Mouse (Mus musculus): ENCODE measurements around the gene Gm29666.

The Gm29666 gene

DNA sequence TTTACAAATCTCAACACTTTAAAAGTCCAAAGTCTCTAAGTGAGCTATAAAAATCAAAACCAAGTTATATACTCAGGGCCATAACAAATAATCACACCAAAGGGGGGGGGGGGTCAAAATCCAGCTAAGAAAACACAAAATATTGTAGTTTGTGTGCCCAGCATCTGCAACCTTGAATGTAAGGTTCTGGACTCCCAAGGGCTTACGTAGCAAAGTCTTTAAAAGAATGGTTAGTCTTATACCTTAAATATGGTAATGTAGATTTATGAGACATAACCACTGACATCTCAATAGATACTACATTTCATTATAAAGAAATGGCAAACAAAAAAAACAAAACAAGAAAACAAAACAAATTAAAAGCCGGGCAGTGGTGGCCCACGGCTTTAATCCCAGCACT is at the start of gene Gm29666:
Gene Gm29666, minus strand, starts transcription at position 101 of the 400 bp plus-strand sequence.
- no peak for DNase-seq (ENCODE audit: low read depth, low spot score)
- Histone ChIP-seq H3K27me3 (ENCODE audit: control insufficient read depth, insufficient read depth, low read length, poor library complexity, severe bottlenecking) (no peaks in the 10 kb centered on the region), H3K36me3 (ENCODE audit: control insufficient read depth, insufficient read depth, low read length, poor library complexity, severe bottlenecking) (no peaks in the 10 kb centered on the region)

DNA sequence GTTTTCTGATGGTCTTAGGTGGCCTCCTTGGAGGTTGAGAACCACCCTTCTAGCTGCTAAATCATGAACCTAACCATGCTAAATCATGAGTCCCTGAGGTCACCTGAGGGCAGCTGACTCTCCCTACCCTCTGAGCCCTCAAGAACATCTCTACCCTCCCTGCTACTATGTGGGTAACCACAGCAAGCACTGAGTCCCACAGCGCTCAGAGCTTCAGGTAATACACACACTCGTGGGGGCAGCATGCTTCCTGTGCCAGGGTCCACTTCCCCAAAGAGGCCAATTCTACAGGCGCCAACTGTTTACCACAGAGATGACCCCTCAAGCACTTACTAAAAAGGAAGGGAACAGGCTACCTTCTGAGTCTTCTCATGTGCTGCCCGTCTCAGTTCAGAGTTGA is 48.7 kb upstream of the Gm29666 start:
- no peaks in the 10 kb centered on the region for H3K27me3 ChIP-seq (ENCODE audit: control insufficient read depth, insufficient read depth, low read length, poor library complexity, severe bottlenecking)
- DNase-seq (ENCODE audit: low read depth, low spot score) = peak; percentile 63
- H3K36me3 ChIP-seq (ENCODE audit: control insufficient read depth, insufficient read depth, low read length, poor library complexity, severe bottlenecking) = no peaks in the 10 kb centered on the region

DNA sequence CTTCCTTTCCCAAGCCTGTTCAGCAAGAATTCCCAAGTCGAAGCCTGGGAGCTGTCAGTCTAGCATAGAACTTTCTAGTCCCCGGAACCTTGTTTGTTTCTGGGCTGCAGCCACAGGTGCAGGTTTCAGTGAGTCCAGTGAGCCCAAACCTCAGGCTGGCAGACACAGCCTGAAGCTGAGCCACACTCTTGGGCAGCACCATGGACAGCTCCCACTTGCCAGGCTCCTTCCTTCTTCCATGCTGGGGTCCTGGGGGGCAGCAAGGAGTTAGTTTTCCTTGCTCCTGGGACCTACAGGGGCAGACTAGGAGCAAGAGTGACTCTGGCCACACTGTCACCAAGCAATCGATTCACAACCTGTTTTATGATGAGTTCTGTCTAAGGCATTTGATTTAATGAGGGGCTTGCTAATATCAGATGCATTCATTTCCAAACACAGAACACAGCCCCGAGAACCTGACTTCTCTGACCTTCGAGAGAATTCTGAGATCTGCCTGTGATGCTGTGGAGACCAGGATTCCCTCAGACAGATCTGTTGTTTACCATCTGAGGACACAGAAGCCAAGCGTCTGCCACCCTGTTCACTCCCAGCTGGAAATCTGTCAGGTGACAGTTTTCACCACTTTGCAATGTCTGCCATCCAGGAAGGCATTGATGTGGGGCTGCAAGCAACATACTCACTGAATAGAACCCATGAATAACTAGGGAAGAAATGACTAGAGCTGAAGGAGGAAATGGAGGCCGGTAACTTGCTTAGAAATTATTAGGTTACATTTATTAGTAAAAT is 45.9 kb upstream of the Gm29666 start:
- Histone ChIP-seq H3K36me3 (ENCODE audit: control insufficient read depth, insufficient read depth, low read length, poor library complexity, severe bottlenecking) (no peaks in the 10 kb centered on the region), H3K27me3 (ENCODE audit: control insufficient read depth, insufficient read depth, low read length, poor library complexity, severe bottlenecking) (no peaks in the 10 kb centered on the region)
- DNase-seq (ENCODE audit: low read depth, low spot score) = peak; percentile 74

DNA sequence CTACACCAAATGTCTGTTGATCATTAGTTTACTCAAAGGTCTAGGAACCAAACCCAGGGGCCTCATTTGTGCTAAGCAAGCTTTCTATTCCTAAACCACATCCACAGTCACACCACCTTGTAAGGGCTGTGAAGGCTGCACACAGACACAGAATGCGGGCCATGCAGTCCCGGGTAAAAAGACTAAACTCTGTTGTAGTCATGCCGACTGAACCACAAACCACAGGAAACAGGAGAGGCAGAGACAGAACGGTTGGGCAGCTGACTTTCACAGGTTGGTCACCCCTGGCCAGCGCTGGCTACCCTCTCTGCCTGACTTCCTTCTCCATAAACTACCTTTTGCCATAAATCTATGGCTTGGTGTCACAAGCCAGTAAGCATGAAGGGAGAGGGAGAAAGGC is 44.9 kb upstream of the Gm29666 start:
- H3K36me3 ChIP-seq (ENCODE audit: control insufficient read depth, insufficient read depth, low read length, poor library complexity, severe bottlenecking) = peaks cover 2% of the 10 kb centered on the region; the same call in 1 of the 2 replicates
- no peaks in the 10 kb centered on the region for H3K27me3 ChIP-seq (ENCODE audit: control insufficient read depth, insufficient read depth, low read length, poor library complexity, severe bottlenecking)
- DNase-seq (ENCODE audit: low read depth, low spot score) = peak; percentile 18

DNA sequence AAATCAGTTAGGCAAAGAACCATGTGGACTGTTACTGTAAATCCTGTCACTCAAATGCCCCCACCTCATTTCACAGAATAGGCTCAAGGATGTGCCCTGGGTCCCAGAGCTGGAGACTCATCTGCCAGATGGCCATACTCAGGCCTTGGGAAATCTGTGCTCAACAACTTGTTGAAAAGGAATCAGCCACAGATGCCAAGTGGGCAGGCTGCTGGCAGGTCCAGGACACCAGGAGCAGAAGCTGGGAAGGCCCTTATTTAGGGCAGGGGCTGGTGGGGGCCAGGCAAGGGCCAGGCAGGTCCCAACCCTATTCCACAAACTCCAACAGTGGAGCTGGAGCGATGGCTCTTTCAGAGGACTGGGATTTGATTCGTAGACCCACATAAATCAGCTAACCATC is 42.7 kb upstream of the Gm29666 start:
- Histone ChIP-seq H3K36me3 (ENCODE audit: control insufficient read depth, insufficient read depth, low read length, poor library complexity, severe bottlenecking) (peaks cover 5% of the 10 kb centered on the region; the same call in 1 of the 2 replicates), H3K27me3 (ENCODE audit: control insufficient read depth, insufficient read depth, low read length, poor library complexity, severe bottlenecking) (no peaks in the 10 kb centered on the region)
- DNase-seq (ENCODE audit: low read depth, low spot score) = no peak

DNA sequence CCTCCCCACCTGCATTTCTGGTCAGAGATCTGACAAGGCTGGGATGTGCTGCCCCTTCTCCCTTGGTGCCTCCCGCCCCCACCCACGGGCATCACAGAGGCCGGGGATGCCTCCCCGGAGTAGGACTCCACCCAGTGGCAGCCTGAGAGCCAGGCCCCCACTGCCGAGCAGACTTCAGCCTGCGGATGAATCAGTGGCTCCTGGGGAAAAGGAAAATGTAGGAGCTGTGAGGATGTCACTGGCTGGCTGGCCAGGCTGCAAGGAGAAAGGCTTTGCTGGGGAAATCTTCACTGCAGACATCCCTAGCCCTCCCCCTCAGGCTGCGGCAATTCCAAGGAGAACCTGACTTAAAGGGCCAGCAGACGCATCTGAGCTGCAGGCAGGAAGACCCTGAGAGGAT is 40.9 kb upstream of the Gm29666 start:
- Histone ChIP-seq H3K27me3 (ENCODE audit: control insufficient read depth, insufficient read depth, low read length, poor library complexity, severe bottlenecking) (no peaks in the 10 kb centered on the region), H3K36me3 (ENCODE audit: control insufficient read depth, insufficient read depth, low read length, poor library complexity, severe bottlenecking) (peaks cover 5% of the 10 kb centered on the region; the same call in 1 of the 2 replicates)
- no peak for DNase-seq (ENCODE audit: low read depth, low spot score)

DNA sequence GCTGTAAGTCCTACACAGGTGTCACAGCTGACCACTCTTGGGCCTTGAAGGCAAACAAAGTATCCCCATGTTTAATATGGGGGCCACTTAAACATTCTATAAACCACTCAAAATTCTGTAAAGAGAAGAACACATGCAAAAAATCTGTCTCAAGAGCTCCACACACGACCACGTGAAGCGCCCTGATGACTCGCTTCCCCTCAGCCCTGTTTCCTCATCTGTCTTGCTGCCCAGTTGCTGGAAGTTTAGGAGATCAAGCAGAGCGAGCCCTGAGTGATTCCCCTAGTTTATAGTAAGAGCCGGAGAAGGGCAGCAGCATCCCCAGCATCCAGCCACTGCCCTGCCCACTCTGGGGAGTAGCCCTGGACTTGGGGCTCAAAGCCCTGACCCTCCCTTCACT is 40.1 kb upstream of the Gm29666 start:
- Histone ChIP-seq H3K27me3 (ENCODE audit: control insufficient read depth, insufficient read depth, low read length, poor library complexity, severe bottlenecking) (no peaks in the 10 kb centered on the region), H3K36me3 (ENCODE audit: control insufficient read depth, insufficient read depth, low read length, poor library complexity, severe bottlenecking) (peaks cover 5% of the 10 kb centered on the region; the same call in 1 of the 2 replicates)
- DNase-seq (ENCODE audit: low read depth, low spot score) = no peak

DNA sequence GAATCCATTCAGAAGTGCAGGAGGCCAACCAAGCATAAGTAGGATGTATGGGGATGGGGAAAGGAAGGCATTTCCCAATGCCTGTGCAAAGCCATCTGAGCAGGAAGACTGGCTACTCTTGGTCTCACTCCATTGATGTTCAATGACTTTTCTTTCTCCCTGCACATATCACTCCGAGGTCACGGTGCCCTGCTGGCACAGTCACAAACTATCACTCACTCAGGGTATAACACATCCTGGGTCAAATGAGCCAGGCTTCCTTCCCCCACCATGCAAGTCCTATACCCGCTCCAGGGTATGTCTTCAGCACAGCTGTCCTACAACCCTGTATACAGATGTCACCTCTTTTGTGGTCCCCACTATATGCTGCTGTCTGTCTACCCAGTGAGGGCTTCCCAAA is 38.5 kb upstream of the Gm29666 start:
- no peaks in the 10 kb centered on the region for H3K27me3 ChIP-seq (ENCODE audit: control insufficient read depth, insufficient read depth, low read length, poor library complexity, severe bottlenecking)
- no peak for DNase-seq (ENCODE audit: low read depth, low spot score)

DNA sequence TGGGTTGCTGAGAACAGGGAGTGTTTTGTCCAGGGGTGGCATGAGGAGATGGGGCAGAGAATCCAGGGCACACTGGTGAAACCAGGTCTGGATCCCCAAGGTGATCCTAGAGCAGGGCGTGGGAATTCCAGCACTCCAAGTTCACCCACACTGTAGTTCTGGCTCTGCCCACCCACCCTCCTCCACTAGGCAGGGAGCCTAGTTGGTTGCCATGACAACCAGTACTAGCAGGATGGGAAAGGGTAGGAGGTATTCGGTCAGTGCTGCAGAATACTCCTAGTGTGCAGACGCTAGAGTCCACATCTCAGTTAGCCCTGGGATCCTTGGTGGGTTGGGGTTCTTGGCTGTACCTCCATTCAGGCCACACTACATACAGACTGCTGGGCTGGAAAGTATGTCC is 38.0 kb upstream of the Gm29666 start:
- H3K36me3 ChIP-seq (ENCODE audit: control insufficient read depth, insufficient read depth, low read length, poor library complexity, severe bottlenecking) = peaks cover 7% of the 10 kb centered on the region
- H3K27me3 ChIP-seq (ENCODE audit: control insufficient read depth, insufficient read depth, low read length, poor library complexity, severe bottlenecking) = no peaks in the 10 kb centered on the region
- DNase-seq (ENCODE audit: low read depth, low spot score) = no peak

More for the DNA sequence above, 38.5 kb upstream of the Gm29666 start:
- H3K36me3 ChIP-seq (ENCODE audit: control insufficient read depth, insufficient read depth, low read length, poor library complexity, severe bottlenecking) = peaks cover 7% of the 10 kb centered on the region

DNA sequence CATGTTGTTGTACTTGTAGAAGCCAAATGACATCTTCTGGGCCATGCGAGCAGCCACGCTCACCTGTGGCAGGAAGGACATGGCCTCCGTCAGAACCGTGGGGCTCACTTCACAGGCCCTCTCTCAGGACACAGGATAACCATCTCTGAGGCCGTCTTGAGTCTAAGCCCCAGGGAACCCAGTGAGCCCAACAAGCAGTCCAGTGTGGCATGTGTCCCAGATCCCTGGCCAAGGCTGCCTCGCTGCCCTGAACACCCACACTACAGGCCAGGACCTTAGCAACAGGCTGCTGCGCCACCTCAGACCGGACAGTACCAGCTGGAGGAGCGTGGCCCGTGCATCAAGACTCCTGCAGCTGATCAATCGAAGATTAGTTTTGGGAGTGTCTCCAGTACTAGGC is 33.4 kb upstream of the Gm29666 start:
- H3K27me3 ChIP-seq (ENCODE audit: control insufficient read depth, insufficient read depth, low read length, poor library complexity, severe bottlenecking) = no peaks in the 10 kb centered on the region
- DNase-seq (ENCODE audit: low read depth, low spot score) = no peak
- peaks cover 7% of the 10 kb centered on the region for H3K36me3 ChIP-seq (ENCODE audit: control insufficient read depth, insufficient read depth, low read length, poor library complexity, severe bottlenecking)

DNA sequence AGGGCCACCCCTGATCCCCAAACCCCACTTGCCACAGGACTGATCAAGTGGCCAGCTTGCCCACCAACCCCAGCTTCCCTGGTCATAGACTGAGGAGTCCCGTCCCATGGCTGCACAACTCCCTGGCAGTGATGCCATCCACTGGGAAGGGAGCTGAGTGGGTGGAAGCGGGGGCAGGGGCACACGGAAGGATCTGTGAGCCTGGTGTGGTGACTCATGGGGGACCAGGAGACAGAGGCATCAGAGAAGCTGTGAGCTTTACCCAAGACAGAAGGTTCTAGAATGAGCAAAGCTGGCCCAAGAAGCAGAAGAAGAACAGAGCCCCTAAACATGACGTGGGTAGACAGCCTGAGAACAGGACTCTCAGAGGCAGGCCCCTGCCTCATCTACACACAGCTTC is 30.2 kb upstream of the Gm29666 start:
- Histone ChIP-seq H3K36me3 (ENCODE audit: control insufficient read depth, insufficient read depth, low read length, poor library complexity, severe bottlenecking) (peaks cover 6% of the 10 kb centered on the region), H3K27me3 (ENCODE audit: control insufficient read depth, insufficient read depth, low read length, poor library complexity, severe bottlenecking) (no peaks in the 10 kb centered on the region)
- DNase-seq (ENCODE audit: low read depth, low spot score) = no peak

DNA sequence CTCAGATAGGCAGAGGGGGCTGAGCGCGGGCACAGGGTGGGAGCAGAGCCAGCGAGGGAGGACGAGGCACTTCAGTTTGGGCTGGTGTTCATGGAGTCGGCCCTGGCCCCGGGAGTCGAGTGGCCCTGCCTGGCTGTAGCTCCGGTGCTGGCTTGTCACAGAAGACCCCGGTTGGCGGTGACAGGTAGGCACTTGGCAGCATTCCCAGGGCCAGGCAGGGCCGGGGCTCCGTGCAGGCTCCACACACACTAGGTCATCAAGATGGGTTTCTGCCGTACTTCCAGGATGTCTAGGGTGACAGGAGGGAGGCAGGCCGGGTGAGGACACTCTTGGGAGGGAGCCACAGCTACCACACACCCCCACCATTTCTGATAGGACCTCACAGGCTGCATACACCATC is 29.2 kb upstream of the Gm29666 start:
- Histone ChIP-seq H3K36me3 (ENCODE audit: control insufficient read depth, insufficient read depth, low read length, poor library complexity, severe bottlenecking) (peaks cover 6% of the 10 kb centered on the region), H3K27me3 (ENCODE audit: control insufficient read depth, insufficient read depth, low read length, poor library complexity, severe bottlenecking) (no peaks in the 10 kb centered on the region)
- no peak for DNase-seq (ENCODE audit: low read depth, low spot score)

DNA sequence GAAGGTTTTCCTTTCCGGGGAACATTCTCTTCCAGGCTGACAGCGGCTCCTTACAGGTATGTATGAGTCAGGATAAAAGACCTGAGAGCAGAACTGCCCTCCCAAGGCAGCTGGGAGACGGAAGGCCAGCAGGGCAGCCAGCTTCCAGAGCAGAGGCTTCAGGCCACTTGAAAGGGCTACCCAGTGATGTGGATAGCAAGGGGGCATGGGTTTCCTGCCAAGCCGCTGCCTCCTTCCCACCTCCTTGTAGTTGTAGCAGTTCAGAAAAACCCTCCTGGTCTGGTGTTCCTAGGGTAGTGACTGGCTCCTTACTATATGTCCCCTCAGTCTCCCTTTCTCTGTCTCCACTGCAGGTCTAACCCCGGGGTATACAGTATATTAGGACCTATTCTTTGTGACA is 24.5 kb upstream of the Gm29666 start:
- no peak for DNase-seq (ENCODE audit: low read depth, low spot score)
- H3K27me3 ChIP-seq (ENCODE audit: control insufficient read depth, insufficient read depth, low read length, poor library complexity, severe bottlenecking) = no peaks in the 10 kb centered on the region
- peaks cover 13% of the 10 kb centered on the region for H3K36me3 ChIP-seq (ENCODE audit: control insufficient read depth, insufficient read depth, low read length, poor library complexity, severe bottlenecking)

DNA sequence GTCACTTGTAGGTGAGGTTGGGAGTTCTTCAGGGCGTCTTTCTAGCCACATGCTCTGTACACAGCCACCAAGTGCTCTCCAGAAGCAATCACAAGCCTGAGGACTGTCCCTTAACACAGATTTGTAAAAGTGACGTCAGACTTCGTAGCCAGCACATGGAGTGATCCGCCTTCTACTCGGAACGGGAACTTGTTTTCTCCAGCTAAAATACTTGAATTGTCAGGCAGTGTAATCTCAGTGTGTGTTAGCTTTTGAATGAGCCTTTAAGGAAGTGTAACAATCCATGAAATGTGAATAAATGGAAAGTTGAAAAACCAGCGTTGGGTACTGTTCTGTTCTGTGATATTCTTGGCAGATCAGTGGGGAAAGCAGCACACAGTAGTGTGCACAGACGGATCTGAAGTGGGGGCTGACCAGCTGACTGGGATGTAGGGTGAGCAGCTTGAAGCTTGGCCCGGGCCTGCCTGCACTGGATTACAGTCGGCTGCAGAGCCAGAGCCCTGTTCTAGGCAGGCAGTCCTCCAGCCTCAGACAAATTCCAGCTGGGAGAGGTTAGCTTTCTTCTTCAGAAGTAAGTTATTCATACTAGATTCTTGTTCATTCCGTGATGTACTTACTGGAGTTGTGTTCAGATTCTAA is 22.9 kb upstream of the Gm29666 start:
- peaks cover 11% of the 10 kb centered on the region for H3K36me3 ChIP-seq (ENCODE audit: control insufficient read depth, insufficient read depth, low read length, poor library complexity, severe bottlenecking)
- DNase-seq (ENCODE audit: low read depth, low spot score) = no peak

DNA sequence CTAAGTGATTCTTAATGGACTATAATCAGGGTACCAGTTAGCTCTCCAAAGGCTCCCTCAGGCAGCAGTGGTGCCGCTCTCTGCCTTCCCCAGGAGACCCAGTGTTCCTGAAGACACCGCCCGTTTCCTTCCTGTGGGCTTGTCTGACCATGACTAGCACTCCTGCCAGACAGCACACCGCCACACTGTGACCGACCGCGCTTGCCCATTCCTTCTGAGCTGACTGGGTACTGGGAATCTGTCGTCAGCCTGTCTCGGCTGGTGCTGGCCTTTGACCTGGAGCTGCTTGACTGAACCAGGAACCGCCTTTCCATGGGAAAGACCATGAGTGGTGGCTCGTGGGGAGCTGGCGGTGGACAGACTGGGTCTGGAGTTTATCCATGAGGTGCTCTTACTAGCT is 20.3 kb upstream of the Gm29666 start:
- Histone ChIP-seq H3K36me3 (ENCODE audit: control insufficient read depth, insufficient read depth, low read length, poor library complexity, severe bottlenecking) (peaks cover 14% of the 10 kb centered on the region; the same call in 1 of the 2 replicates), H3K27me3 (ENCODE audit: control insufficient read depth, insufficient read depth, low read length, poor library complexity, severe bottlenecking) (no peaks in the 10 kb centered on the region)
- no peak for DNase-seq (ENCODE audit: low read depth, low spot score)

More for the DNA sequence above, 22.9 kb upstream of the Gm29666 start:
- no peaks in the 10 kb centered on the region for H3K27me3 ChIP-seq (ENCODE audit: control insufficient read depth, insufficient read depth, low read length, poor library complexity, severe bottlenecking)

All from splenic B cell, adult 2 months (primary cell).